Mouse (Mus musculus) lung, adult 2 months (tissue): ENCODE data around the gene Slc43a1. TPM values are rescaled to one million over a fixed set of nuclear protein-coding genes. Genes with fewer than 3 reads are reported as not detected.
"Not testable (repeated sequence)": the region's sequence is repeated elsewhere in the genome, so short reads cannot be mapped to it uniquely, and the experiment has no call there.

Source experiments
- DNase-seq: peaks from one replicate; pipeline ENCODE4 v3.0.0; 2022
- H3K4me1 ChIP-seq: fragments of 200-500 bp; 2 replicates; pipeline ENCODE4 v1.6.1; 2011; ENCODE audit warnings: low read length; ENCODE audit not compliant: control insufficient read depth, insufficient read depth
- H3K4me3 ChIP-seq: fragments of 200-500 bp; replicated peaks from 2 replicates; pipeline ENCODE3; 2011; ENCODE audit warnings: low read depth, mild to moderate bottlenecking, control low read depth, low read length; ENCODE audit errors: extremely low read depth
- CTCF ChIP-seq: fragments of 200-500 bp; IDR thresholded peaks from 2 replicates; pipeline ENCODE4 v1.5.1; 2011; ENCODE audit warnings: mild to moderate bottlenecking, low read length, control low read depth; ENCODE audit not compliant: insufficient read depth
- POLR2A ChIP-seq: fragments of 200-500 bp; IDR thresholded peaks from 2 replicates; pipeline ENCODE4 v1.6.1; 2011; ENCODE audit warnings: low read depth, mild to moderate bottlenecking, control low read depth, low read length, borderline replicate concordance; ENCODE audit errors: extremely low read depth
- WGBS: fragments of 180-500 bp; shearing (Covaris S2); methylation state at CpG from one replicate; pipeline ENCODE4 v1.1.7; 2018; 5-methylcytosine and 5-hydroxymethylcytosine counted together
- polyA plus RNA-seq: library from polyadenylated mRNA; depleted of rRNA; stranded (reverse); fragments of >200 nt; gene quantifications from 2 replicates; pipeline ENCODE4 v1.2.3, GENCODE M21; 2012; rRNA removed

The Slc43a1 gene
- 3.9 and 7.5 TPM in 2 replicates for polyA plus RNA-seq

DNA sequence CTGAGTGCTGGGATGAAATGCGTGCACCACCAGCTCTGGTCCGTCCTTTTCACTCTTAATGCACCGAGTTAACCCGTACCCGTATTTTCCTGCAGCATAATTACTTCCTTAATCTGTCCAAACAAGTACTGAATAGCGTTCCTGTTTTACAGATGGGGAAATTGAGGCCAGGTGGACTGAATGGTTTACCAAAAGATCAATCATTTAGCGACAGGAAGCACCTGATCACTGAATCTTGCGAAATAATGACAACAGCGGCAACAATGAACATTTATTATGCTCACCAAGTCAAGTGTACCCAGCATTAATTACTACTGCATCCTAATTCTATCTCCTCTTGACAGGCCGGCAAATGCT, at the start of gene Slc43a1:
Gene Slc43a1, plus strand, starts transcription at position 258 of the 357 bp plus-strand sequence.
- TF ChIP-seq CTCF (no peak), POLR2A (no peak)
- peak within 1 kb of the TSS; percentile 12 for H3K4me3 ChIP-seq
- no peak for DNase-seq
- 35% methylated on average over 10 of the region's 10 CpGs for WGBS
- peaks cover 3% of the 10 kb centered on the region; the same call in 1 of the 2 replicates for H3K4me1 ChIP-seq

DNA sequence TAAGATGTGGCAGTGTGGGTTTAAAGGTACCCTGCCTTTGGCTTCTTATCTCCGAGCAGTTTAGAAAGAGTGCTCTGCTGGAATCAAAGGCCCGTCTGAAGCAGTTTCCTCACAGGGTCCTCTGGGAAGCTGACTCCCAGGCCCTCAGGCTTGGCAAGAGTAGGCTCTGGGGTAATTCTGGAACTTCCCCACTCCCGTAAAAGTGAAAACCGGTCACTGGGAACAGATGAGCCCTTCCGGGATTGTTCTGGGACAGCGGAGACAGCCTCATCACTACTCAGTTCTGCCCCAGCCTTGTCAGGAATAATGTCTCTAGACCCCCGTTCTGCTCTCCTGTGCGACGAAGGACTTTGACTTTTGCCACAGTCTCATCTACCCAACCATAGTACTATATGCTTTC, 48.2 kb upstream of the Slc43a1 start:
- 56% methylated on average over 9 of the region's 9 CpGs for WGBS
- no peak for DNase-seq
- TF ChIP-seq CTCF = no peak
- no peak for TF ChIP-seq POLR2A
- no peaks in the 10 kb centered on the region for H3K4me1 ChIP-seq
- H3K4me3 ChIP-seq = no peak overlapping the region

- TF ChIP-seq CTCF = no peak
- no peak for TF ChIP-seq POLR2A
- WGBS = 20% methylated on average over 3 of the region's 3 CpGs
- Histone ChIP-seq H3K4me3 (no peak overlapping the region), H3K4me1 (no peaks in the 10 kb centered on the region)
- DNase-seq = no peak
Measured at GRCm38 (mm10) chr2:84792516-84792915, 46.1 kb upstream of the Slc43a1 start.

- TF ChIP-seq CTCF = no peak
- TF ChIP-seq POLR2A = no peak
- Histone ChIP-seq H3K4me1 (no peaks in the 10 kb centered on the region; the same call in 1 of the 2 replicates), H3K4me3 (no peak overlapping the region)
- WGBS = 90% methylated on average over 3 of the region's 3 CpGs
- DNase-seq = no peak
Measured at GRCm38 (mm10) chr2:84793154-84793553, 45.5 kb upstream of the Slc43a1 start.

DNA sequence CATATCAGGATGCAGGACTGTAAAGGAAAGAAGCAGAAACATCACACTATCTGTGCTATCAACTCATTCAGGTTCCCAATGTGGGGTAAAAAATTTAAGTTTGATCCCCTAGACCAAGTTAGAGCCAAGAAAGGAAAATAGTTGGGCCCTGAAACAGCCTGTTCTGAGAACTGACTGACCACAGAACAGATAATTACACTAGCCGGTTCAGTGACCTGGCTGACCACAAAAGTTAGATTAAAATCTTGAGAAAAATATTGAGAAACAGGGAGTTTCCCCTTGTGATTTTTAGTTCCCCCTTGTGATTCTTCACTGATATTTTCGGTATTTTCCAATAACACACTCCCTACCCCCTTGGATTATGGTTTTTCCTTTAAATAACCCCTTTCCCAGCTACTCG, 44.8 kb upstream of the Slc43a1 start:
- WGBS = 75% methylated on average over 3 of the region's 3 CpGs
- TF ChIP-seq POLR2A = no peak
- TF ChIP-seq CTCF = no peak
- H3K4me1 ChIP-seq = no peaks in the 10 kb centered on the region; the same call in 1 of the 2 replicates
- DNase-seq = no peak
- no peak overlapping the region for H3K4me3 ChIP-seq

DNA sequence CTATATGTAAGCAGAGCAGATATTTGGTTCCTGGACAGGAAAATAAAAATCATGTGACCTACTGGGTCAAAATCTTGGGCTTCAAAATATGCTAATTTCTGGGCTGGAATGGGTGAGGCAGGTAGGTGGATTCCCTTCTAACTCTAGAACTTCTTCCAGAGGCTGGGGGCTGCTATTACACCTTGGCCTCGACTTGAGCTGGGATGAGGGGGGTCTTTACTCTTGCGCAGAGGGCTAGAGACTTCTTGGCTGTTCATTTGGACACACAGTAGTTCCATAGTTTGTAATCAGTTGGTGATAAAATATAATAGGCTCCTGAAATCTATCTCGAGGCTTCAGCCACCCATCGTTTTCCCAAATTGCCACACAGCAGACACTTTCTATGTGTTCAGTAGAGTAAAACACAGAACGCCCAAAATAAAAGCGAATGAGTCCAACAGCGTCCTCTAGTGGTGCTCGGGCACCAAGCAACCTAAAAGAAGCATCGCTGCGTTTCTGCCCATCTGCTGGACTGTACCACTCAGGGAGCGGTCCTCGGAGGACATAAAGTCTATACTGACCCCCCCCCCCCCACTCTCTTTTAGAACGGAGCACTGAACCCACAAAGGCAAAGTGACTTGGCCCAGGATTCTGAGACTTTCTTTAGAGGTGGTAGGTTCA, 40.7 kb upstream of the Slc43a1 start:
- TF ChIP-seq CTCF (peak; percentile 90), POLR2A (no peak)
- peak overlapping the region; percentile 78 for H3K4me3 ChIP-seq
- DNase-seq = peak; percentile 64
- WGBS = 9% methylated on average over 13 of the region's 13 CpGs
- H3K4me1 ChIP-seq = no peaks in the 10 kb centered on the region; the same call in 1 of the 2 replicates

GRCm38 (mm10) chr2:84798493-84798921, 40.1 kb upstream of the Slc43a1 start, which contains the start of gene Ube2l6:
Ube2l6 (plus strand) TSS chr2:84798828.
- WGBS = under 1% methylated on average over 21 of the region's 21 CpGs
- peak; percentile 69 for DNase-seq
- Histone ChIP-seq H3K4me1 (no peaks in the 10 kb centered on the region; the same call in 1 of the 2 replicates), H3K4me3 (peak within 1 kb of the TSS; percentile 78)
- TF ChIP-seq CTCF = no peak
- TF ChIP-seq POLR2A = 0 out of 2 replicates have a peak, but pooled peaks have one; percentile 6

GRCm38 (mm10) chr2:84799041-84799561, 39.5 kb upstream of the Slc43a1 start:
- no peaks in the 10 kb centered on the region; the same call in 1 of the 2 replicates for H3K4me1 ChIP-seq
- DNase-seq = peak; percentile 57
- under 1% methylated on average over 16 of the region's 16 CpGs for WGBS
- peak overlapping the region; percentile 78 for H3K4me3 ChIP-seq
- TF ChIP-seq POLR2A (no peak), CTCF (peak; percentile 51)

GRCm38 (mm10) chr2:84800304-84800703, 38.3 kb upstream of the Slc43a1 start:
- H3K4me3 ChIP-seq = no peak overlapping the region

GRCm38 (mm10) chr2:84801223-84801622, 37.4 kb upstream of the Slc43a1 start:
- WGBS = 84% methylated on average over 5 of the region's 5 CpGs
- not testable (repeated sequence) for DNase-seq, H3K4me1 ChIP-seq, H3K4me3 ChIP-seq

More at GRCm38 (mm10) chr2:84800304-84800703, 38.3 kb upstream of the Slc43a1 start:
- no peaks in the 10 kb centered on the region; the same call in 1 of the 2 replicates for H3K4me1 ChIP-seq
- no peak for TF ChIP-seq CTCF
- TF ChIP-seq POLR2A = no peak
- 53% methylated on average over 4 of the region's 4 CpGs for whole genome bisulfite sequencing
- DNase-seq = no peak
